Mouse (Mus musculus): ENCODE measurements at regions not wholly inside any gene's neighbourhood (a gene's known extent, or its start where the extent isn't known, plus 50 kb on each side); places are given as distances from the start of the nearest gene placed in this dataset.

- Histone ChIP-seq H3K27ac (no peak overlapping the region), H3K4me2 (no peak overlapping the region), H3K4me3 (no peak overlapping the region), H3K36me3 (no peaks in the 10 kb centered on the region), H3K4me1 (replicated peaks) (no peaks in the 10 kb centered on the region), H3K27me3 (no peaks in the 10 kb centered on the region), H3K9me3 (no peaks in the 10 kb centered on the region), H3K9ac (no peak overlapping the region)
- whole genome bisulfite sequencing: 97% methylated on average over 5 of the region's 5 CpGs
- no peak for ATAC-seq (ENCODE audit: low FRiP score)
These were observed 55.3 kb upstream of the Fam19a1 start for GRCm38 (mm10) chr6:96057575-96058159.

DNA sequence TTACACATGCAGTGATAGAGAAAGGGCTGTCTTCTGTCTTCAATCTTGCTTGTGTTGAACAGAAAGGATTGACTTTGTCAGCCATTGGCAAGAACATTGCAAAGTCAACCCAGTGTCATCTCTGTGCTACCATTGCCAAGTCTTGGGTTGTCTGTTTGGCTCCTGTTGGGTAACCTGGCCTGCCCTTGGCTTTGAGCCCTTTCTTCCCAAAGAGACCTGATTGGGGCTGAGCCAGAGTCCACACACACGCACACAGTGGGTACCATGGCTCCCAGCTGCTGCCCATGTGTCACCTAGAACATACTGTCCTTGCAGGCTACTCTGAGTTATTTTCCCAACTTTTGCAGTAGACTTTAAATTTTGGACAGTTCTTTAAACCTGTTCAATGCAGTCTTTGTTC lies 51.0 kb upstream of the Fam19a1 start:
- 81% methylated on average over 1 of the region's 1 CpGs for WGBS
- Histone ChIP-seq H3K9me3 (no peaks in the 10 kb centered on the region), H3K4me2 (no peak overlapping the region), H3K36me3 (no peaks in the 10 kb centered on the region), H3K27me3 (no peaks in the 10 kb centered on the region), H3K4me1 (replicated peaks) (no peaks in the 10 kb centered on the region), H3K9ac (no peak overlapping the region), H3K27ac (no peak overlapping the region), H3K4me3 (no peak overlapping the region)
- no peak for ATAC-seq (ENCODE audit: low FRiP score)

Data from hindbrain, embryonic 13.5 days (tissue).